Mouse (Mus musculus) thymus, postnatal 4 days (tissue): ENCODE results near the gene Thnsl2.

Experiments
- DNase-seq: peaks from one replicate; pipeline ENCODE4 v3.0.0; 2021

The Thnsl2 gene

GRCm38 (mm10) chr6:71143894-71144455 is at the start of gene Thnsl2:
Gene Thnsl2 (minus strand): TSS chr6:71144439.
- DNase-seq = peak; percentile 78

DNA sequence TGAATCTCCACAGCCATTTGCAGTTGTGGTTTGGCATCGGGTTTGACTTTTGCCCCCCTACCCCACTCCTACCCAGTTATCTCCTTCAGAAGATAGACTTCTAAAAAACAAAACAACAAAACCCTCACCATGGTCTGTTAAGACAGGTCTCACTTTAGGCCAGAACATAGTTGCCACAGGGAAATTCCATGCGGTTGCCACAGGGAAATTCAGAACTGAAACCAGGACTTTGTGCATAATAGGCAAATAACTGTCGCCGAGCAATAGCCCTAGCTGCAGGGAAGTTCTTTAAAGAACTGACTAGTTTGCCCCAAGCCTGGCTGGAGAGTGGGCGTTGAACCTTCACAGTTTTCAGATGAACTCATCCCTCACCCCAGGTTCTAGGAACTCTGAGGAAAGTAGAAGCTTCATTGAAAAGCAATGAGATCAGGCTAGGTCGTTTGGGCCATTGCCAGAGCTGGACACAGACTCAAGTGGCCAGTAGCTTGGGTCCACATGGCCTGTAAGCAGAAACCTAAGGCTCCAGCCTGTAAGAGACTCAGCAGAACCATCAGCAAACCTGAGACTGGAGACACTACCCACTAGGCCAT is 49.0 kb upstream of the Thnsl2 start:
- no peak for DNase-seq

DNA sequence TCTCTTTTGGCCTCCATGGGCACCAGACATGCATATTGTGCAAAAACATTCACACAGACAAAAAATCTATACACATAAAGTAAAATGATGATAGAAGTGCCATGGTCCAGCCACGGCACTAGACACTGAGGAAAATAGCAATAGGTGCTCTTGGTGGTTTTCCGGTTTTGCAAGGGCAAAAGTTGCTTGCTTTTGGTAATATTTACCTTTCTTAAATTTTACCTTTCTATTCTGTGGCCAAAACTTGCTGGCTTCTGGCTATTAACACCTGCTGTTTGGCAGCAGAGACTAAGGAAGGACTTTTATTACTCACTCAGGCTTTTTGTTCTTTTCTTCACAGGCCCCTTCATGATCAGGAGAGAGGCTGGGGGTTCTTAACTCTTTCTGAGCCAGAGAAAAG is 46.3 kb upstream of the Thnsl2 start:
- DNase-seq = no peak

DNA sequence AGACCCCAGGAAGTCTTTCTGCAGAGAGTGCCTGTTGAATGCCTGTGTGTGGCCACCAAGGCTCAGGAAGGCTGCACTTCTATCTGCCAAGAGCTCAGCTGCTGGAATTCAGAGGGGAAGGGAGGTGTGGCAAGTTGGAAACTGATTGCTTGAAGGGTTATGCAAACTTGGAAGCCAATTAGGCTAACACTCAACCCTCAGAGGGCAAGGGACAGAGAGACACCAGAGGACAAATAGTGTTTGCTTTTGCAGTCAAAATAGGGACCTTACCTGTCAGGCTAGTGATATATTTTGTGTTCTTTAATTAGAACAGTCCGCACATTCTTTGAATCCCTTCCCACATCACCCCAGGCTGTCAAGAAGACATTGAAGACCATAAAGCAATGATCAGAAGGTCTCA is 45.3 kb upstream of the Thnsl2 start:
- no peak for DNase-seq

GRCm38 (mm10) chr6:71184941-71185604 is 40.8 kb upstream of the Thnsl2 start:
- no peak for DNase-seq

DNA sequence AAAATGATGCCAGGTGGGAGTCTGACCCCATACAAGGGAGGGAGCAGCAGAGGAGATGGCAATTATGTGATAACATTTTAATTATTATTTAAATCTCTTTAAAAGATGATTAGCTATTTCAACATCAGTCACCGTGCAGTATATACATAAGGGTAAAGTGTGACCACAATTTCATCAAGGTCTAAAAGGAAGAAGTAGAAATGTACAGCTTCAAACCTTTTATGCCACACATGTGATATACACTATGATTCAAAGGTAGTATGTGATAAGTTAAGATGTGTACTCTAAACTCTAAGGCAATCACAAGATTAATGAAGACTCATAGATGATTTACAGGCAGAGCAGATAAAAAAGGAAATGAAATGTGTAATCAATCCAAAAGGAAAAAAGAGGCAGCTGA is 36.4 kb upstream of the Thnsl2 start:
- no peak for DNase-seq

- DNase-seq = no peak
Measured at GRCm38 (mm10) chr6:71172812-71173580, 28.8 kb upstream of the Thnsl2 start.

GRCm38 (mm10) chr6:71166551-71167169 is 22.4 kb upstream of the Thnsl2 start:
- DNase-seq = peak; percentile 26

- peak; percentile 73 for DNase-seq
Measured at GRCm38 (mm10) chr6:71164394-71164793, 20.2 kb upstream of the Thnsl2 start.

DNA sequence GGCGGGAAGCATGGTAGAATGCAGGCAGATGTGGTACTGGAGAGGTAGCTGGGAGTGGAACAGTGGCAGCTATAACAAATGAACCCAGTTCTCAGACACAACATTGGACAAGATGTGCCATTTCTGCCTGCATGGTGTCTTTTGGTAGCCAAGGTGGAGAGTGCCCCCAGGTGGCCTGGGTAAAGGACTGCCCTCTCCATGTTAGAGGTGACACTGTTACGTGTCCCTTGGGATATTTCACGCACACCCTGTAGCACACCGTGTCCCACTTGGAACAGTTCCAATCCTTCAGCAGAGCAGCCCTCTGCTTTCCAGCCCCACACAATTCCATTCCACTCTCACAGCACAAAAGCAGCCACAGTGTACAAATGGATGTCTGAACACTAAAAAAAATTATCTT is 18.0 kb upstream of the Thnsl2 start:
- peak; percentile 73 for DNase-seq

DNA sequence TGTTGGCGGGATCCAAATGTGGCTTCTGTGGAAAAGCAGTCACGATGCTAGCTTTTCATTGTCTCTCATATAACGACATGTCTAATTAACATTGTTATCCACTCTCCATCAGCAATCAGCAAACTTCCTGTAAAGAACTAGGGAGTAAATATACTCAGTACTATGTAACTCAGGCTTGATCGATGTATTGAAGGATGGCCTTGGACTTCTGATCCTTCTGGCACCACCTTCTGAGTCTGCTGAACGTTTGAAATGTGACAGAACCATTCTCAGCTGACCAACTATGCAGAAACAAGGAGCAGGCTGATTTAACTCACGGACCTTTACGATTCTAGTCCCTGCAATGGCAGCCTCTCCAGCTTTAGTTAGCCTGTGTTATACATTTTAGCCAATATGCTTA is 17.1 kb upstream of the Thnsl2 start:
- DNase-seq = no peak

DNA sequence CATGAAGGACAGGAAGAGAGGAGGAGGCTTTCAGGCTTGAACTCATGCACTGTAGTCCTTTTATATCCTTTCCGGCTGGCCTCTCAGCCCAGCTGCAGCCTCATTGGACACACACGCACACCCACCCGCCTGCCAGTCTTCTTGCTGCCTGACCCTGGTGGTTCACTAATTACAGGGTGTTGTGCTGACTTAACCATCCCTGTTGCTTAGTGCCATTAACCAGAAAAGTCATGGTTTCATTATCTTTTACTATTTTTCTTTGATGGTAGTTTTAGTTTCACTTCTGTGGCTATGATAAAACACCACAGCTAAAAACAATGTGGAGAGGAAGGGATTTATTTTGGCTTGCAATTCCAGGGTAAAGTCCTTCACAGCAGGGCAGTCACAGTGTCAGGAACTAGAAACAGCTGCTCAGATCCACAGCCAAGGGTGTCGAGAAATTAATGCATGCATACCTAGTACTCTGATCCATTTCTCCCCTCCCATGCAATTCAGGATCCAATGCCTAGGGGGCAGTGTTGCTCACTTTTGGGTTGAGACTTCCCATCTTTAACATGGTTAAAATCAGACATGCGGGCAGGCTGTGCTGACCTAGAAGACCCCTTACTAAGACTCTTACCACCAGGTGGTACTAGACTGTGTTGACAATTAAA is 12.6 kb upstream of the Thnsl2 start:
- DNase-seq = peak; percentile 70

DNA sequence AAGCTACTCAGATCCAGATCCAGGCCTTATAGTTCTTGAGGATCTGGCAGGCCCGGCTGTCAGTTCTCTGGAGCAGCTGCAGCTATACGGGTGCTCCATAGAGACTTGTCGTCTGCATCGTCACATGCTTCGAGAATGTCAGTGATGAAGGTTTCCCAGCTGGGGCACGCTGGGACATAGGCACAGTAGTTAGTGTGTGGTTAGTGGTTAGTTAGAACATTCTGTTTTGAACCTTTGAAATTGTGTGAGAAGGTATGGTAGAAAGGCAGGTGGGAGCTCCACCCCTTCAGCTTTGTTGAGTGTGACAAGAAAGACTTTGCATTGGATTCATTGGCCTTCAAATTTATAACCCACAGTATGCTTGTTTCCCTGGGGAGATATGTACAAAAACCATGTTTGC is 10.6 kb upstream of the Thnsl2 start:
- DNase-seq = peak; percentile 65

DNA sequence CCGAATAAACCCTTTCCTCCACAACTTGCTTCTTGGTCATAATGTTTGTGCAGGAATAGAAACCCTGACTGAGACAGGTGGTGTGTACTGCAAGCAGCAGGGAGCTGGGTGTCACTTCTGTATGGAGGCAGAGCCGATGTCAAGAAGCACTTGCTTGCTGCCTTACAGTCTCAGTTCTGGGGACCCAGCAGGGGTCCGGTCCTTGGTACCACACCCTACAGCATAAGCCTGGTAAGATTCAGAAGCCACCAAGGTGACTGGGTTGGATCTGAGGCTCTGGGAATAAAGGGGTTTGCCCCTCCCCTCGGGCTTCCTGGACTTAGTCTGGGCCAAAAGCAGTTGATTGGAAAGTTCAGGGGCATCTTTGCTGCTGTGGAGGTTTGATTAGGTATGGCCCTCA is 9.2 kb upstream of the Thnsl2 start:
- DNase-seq = no peak

GRCm38 (mm10) chr6:71151098-71151497 is 6.9 kb upstream of the Thnsl2 start:
- no peak for DNase-seq

DNA sequence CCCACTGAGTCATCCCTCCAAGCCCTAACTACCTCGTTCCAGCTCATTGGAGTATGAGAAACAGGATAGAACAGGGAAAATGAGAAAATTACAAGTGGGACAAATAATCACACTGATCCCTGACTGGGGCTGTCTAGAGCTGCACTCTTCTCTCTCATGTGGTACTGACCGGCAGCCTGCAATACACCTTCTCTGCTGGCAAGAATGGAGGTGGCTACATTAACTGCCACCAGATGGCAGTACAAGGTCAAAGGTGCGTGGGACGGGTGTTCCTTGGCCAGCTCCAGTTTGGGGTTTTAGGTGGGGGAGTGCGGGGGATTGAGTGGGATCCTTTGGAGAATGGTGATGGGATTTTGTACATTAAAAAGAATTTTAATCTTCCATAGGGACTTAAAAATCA is 5.3 kb upstream of the Thnsl2 start:
- peak; percentile 78 for DNase-seq

GRCm38 (mm10) chr6:71148336-71148735 is 4.1 kb upstream of the Thnsl2 start:
- DNase-seq = no peak

DNA sequence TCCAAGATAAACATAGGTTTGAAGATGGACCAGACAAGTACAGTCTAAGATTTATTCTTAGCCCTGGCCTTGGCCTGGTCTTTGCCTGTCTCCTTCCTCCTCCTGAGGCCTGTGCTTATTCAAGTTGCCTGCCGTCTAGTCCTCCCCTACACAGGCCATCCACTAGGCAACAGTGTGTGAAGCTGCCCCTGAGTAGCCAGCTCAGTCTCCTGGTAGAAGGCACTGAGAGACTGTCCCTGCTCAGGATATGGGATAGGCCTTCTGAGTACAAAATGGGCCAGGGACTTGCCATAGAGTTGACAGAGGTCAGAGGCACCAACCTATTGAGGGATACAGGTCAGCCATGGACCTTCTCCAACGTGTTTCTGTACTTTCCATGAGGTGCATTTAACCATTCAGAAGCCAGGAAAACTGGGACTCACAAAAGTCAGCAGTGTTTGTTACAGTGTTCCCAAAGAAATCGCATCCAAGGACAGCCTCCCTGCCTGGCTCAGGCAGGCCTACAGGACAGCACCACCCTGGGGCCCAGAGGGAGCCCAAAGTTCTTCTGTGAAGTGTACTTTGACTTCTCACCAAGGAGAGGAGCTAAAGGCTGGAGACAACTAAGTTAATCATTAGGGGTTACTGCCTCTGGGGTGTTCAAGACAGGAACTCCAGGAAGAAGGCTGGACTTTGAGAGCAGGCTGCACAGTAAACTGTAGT is 1.2 kb upstream of the Thnsl2 start:
- no peak for DNase-seq

- no peak for DNase-seq
Measured at GRCm38 (mm10) chr6:71143154-71143893, 915 bp downstream of the Thnsl2 start.

- DNase-seq = no peak
Measured at GRCm38 (mm10) chr6:71135031-71135430, 9.2 kb downstream of the Thnsl2 start.

DNA sequence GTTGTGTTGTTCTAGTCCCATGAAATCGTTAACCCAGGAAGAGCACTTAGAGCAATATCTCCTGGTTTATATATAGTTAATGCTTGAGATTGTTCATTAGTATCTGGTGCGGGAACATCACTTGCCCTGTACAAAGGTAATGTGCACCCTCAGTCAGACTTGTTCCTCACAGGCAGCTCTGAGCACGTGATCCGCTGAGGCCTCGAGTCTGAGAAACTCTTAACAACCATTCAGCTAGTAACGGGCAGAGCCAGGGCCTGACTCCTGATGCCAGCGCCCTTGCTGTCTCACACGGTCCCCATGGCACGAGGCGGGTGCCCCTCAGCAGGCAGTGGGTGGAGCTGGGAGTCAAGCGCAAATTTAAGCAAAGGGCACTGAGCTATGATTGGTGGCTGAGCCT is 10.7 kb downstream of the Thnsl2 start:
- no peak for DNase-seq

GRCm38 (mm10) chr6:71131038-71131437 is 13.2 kb downstream of the Thnsl2 start:
- DNase-seq = no peak
